Mouse (Mus musculus) left cerebral cortex, adult 11 months (tissue): Measurements from ENCODE around the gene Caprin1.

Experiments
- DNase-seq: peaks from one replicate; pipeline ENCODE4 v3.0.0; 2022; ENCODE audit warnings: low spot score

Caprin1 gene

DNA sequence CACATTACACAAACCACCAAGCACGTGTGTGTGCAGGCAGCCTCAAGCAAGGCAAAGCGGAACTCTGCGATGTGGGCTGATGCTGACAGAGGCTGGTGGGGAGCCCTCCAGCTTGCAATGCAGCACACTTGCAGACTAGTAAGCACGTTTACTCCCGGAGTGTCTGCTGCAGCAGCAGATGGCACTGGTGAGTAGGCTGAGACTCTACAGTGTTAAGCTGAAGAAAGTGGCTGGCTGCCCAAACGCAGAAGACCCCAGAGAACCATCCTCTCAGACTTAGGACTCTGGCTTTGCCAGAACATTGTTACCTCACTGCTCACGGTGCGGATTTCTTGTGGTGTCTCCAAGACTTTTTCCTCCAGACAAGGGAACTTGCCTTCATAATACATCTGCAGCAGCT is 66.5 kb downstream of the Caprin1 start:
- peak; percentile 67 for DNase-seq

DNA sequence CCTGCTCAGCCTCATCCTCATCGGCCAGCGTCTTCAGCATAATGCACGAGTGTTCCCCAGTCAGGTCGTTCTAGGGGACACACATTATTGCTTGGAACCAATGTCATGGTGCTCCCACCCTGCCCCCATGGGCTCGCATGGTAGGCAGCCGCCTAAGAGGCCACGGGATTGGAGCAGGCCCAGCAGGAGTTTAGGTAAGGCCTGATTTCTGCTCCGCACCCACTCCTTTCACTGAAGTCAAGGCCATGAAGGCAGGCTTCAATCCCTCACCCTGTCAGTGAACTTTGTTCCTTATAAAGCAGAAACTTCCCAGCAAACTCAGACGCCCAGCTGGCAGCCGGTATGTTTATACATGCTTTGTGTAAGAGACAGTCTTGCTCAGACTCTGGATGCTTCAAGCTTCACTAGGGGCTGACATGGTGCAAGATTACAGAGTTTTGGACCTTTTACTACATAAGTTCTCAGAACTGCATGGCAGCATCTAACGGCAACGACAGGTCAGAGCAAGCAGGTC is 69.4 kb downstream of the Caprin1 start:
- no peak for DNase-seq

DNA sequence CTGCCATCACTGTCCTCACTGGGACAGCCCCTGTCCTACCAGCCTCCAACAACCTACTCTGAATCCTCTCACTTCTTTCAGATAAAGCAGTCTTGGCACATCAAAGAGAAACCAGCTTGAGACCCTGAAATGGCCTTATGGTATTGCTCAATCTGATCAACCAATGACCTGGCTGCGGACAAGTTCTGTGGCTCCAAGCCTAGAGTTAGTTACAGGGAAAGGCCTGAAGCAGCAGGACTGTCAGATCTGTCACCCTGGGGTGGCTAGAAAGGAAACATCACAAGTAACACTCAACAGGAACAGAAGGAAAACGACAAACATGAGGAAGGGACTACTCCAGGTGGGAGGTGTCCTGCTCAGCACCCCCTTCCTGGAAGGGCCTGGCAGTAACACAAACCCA is 72.9 kb downstream of the Caprin1 start:
- DNase-seq, result no peak

GRCm38 (mm10) chr2:103719292-103719646 is 78.2 kb downstream of the Caprin1 start:
- no peak for DNase-seq

DNA sequence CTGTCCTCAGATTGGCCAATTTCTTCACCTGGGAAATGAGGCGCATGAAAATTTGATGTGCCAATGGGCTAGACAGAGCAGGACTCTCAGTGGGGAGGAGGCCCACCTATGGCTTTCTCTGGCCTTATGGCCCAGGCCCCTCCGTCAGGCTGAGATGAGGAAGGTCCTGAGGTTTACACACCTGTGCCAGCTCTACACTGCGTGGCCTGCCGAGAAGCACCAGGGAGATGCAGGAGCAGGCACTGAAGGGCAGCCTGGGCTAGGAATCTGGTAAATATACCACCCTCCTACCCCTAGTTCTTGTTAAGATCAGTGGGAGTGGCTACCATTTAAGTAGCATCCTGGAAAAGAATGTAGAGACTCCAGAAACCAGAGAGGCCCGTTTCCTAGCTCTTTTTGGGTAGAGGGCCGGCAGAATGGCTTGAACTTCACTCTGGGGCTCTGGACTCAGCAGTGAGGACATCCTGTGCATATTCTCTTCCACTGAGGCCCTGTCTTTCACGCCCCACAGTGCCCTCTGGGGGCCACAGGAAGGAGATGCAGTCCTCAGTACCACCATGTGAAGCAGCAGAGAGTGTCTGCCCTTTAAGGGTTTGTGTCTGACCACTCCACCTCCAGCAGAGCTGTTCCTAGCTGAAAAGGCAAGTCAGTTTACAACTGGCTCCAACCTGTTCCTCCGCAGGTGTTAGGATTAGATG is 78.7 kb downstream of the Caprin1 start:
- DNase-seq, result peak; percentile 27

DNA sequence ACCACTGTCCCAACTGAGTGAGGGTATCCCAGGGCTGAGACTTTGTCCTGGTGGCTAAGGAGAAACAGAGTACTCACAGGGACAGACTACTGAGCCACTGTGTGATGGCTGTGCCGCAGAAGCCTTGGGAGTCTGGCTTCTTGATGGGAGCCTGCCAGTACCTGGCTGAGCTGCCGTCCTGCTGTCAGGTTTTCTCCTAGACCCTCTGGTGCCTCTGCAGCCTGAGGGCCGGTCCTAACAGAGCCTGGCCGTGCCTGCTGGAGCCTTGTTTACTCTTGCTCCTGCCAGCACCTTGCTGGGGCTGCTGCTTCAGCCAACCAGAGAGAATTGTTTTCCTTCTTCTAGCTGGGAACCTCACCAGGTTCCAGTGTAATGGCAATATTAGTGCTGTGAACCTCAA is 83.0 kb downstream of the Caprin1 start:
- no peak for DNase-seq

DNA sequence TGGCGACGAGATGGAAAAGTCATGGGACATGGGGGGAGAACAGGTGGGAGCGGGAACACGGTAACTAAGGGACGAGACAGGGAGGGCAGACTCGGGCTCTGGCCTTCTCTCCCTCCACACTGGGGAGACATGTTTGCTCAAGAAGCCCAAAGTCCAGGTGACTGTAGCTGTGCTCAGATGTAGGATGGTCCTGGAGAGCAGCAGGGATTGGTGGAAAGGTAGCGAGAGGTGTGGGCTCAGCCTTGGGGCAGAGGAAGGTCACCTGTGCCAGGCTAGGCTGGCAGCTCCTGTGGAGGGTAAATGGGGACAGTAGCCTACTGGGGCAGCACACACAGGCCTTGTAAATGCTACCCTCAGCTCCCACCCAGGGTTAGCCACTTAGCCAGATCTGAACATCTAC is 83.6 kb downstream of the Caprin1 start:
- DNase-seq, result no peak
